Mouse (Mus musculus) forebrain, embryonic 13.5 days (tissue): ENCODE data around the gene Olfr618. TPM values are rescaled to one million over a fixed set of nuclear protein-coding genes. Genes with fewer than 3 reads are reported as not detected.
"Not testable (repeated sequence)": the region's sequence is repeated elsewhere in the genome, so short reads cannot be mapped to it uniquely, and the experiment has no call there.

Source experiments
- ATAC-seq: fragments of 200-750 bp; cut with Nextera tagmentation; 2 replicates; pipeline ENCODE4 v1.8.0; 2017
- H3K27ac ChIP-seq: fragments of 300-500 bp; sonication (generic); 2 replicates; pipeline ENCODE4 v1.5.1; 2015; ENCODE audit warnings: inconsistent platforms, mild to moderate bottlenecking, moderate library complexity
- H3K27me3 ChIP-seq: fragments of 300-500 bp; sonication (generic); 2 replicates; pipeline ENCODE4 v1.6.1; 2015; ENCODE audit warnings: mild to moderate bottlenecking, inconsistent platforms
- H3K36me3 ChIP-seq: fragments of 300-500 bp; sonication (generic); 2 replicates; pipeline ENCODE4 v1.6.1; 2015; ENCODE audit warnings: mild to moderate bottlenecking, inconsistent platforms; ENCODE audit not compliant: poor library complexity, severe bottlenecking
- H3K4me1 ChIP-seq: fragments of 300-500 bp; sonication (generic); 2 replicates; pipeline ENCODE4 v1.6.1; 2015; ENCODE audit warnings: inconsistent platforms
- H3K4me2 ChIP-seq: fragments of 300-500 bp; sonication (generic); 2 replicates; pipeline ENCODE4 v1.6.1; 2015; ENCODE audit warnings: inconsistent platforms, mild to moderate bottlenecking, moderate library complexity
- H3K4me3 ChIP-seq: fragments of 300-500 bp; sonication (generic); 2 replicates; pipeline ENCODE4 v1.5.1; 2015; ENCODE audit warnings: mild to moderate bottlenecking, inconsistent platforms
- H3K9ac ChIP-seq: fragments of 300-500 bp; sonication (generic); 2 replicates; pipeline ENCODE4 v1.6.1; 2015; ENCODE audit warnings: mild to moderate bottlenecking, inconsistent platforms
- H3K9me3 ChIP-seq: fragments of 300-500 bp; sonication (generic); replicated peaks from 2 replicates; pipeline ENCODE4 v1.6.1; 2016; ENCODE audit warnings: inconsistent platforms
- WGBS: fragments of 180-500 bp; shearing (Covaris S2); methylation state at CpG from one replicate; pipeline ENCODE4 v1.1.7; 2015; 5-methylcytosine and 5-hydroxymethylcytosine counted together
- polyA plus RNA-seq: library from polyadenylated mRNA; unstranded; fragments of >200 nt; fragmentation: Nextera tagmentation; extraction: Ambion mirVana; gene quantifications from 2 replicates; pipeline ENCODE4 v1.2.1, GENCODE M21; 2015

Olfr618 gene
- polyA plus RNA-seq: not detected in 2 replicates

GRCm38 (mm10) chr7:103589803-103590202 is at the start of gene Olfr618:
Gene Olfr618 (plus strand): TSS chr7:103590103.
- no peak within 1 kb of the TSS for H3K4me3 ChIP-seq
- H3K9ac ChIP-seq: no peak within 1 kb of the TSS
- ATAC-seq: no peak
- no peaks in the 10 kb centered on the region for H3K9me3 ChIP-seq
- 68% methylated on average over 2 of the region's 2 CpGs for whole genome bisulfite sequencing
- no peak within 1 kb of the TSS for H3K27ac ChIP-seq
- H3K4me1 ChIP-seq: no peaks in the 10 kb centered on the region
- H3K27me3 ChIP-seq: no peaks in the 10 kb centered on the region
- H3K36me3 ChIP-seq: no peaks in the 10 kb centered on the region
- H3K4me2 ChIP-seq: no peak within 1 kb of the TSS

- H3K36me3 ChIP-seq, H3K4me2 ChIP-seq, H3K27ac ChIP-seq, H3K9ac ChIP-seq, H3K4me1 ChIP-seq, H3K27me3 ChIP-seq, ATAC-seq, H3K9me3 ChIP-seq, H3K4me3 ChIP-seq: not testable (repeated sequence)
- 85% methylated on average over 2 of the region's 2 CpGs for WGBS
Observed at GRCm38 (mm10) chr7:103542617-103543016, 47.3 kb upstream of the Olfr618 start, which contains the start of gene Olfr612. Gene Olfr612 (minus strand): TSS chr7:103542717.

DNA sequence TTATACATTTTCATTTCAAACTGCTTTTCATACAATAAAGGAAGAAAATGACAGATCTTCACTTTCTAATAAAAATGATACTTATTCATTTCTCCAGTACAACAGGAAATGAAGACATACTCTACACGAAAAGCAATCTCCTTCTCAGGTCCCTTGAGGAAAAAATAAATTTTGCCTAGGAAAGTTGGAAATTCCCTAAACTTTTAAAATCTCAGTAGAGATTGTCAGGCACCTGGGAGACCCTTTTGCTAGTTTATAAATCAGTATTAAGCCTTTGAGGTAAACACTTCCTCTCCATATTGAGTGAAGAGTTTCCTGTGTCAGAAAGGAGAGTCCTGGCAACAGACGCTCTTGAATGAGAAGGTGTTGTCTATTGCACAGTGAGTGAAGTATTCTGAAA is 42.1 kb upstream of the Olfr618 start, which contains the start of gene Olfr613:
Gene Olfr613, plus strand, starts transcription at position 301 of the 400 bp plus-strand sequence.
- Histone ChIP-seq H3K4me2 (no peak within 1 kb of the TSS), H3K27ac (no peak within 1 kb of the TSS), H3K4me3 (no peak within 1 kb of the TSS), H3K36me3 (no peaks in the 10 kb centered on the region), H3K27me3 (no peaks in the 10 kb centered on the region), H3K9ac (no peak within 1 kb of the TSS), H3K4me1 (no peaks in the 10 kb centered on the region), H3K9me3 (no peaks in the 10 kb centered on the region)
- 89% methylated on average over 2 of the region's 2 CpGs for WGBS
- ATAC-seq: no peak

- H3K36me3 ChIP-seq: no peaks in the 10 kb centered on the region
- no peak within 1 kb of the TSS for H3K9ac ChIP-seq
- no peak for ATAC-seq
- no peaks in the 10 kb centered on the region for H3K9me3 ChIP-seq
- H3K4me2 ChIP-seq: no peak within 1 kb of the TSS
- H3K27ac ChIP-seq: no peak within 1 kb of the TSS
- no peak within 1 kb of the TSS for H3K4me3 ChIP-seq
- 89% methylated on average over 2 of the region's 2 CpGs for WGBS
- H3K27me3 ChIP-seq: no peaks in the 10 kb centered on the region
- H3K4me1 ChIP-seq: no peaks in the 10 kb centered on the region
Observed at GRCm38 (mm10) chr7:103555779-103556178, 34.1 kb upstream of the Olfr618 start, which contains the start of gene Olfr615. Gene Olfr615 (plus strand): TSS chr7:103556079.

GRCm38 (mm10) chr7:103569043-103569442 is 20.9 kb upstream of the Olfr618 start, which contains the start of gene Olfr616:
Gene Olfr616 (minus strand): TSS chr7:103569143.
- 75% methylated on average over 3 of the region's 3 CpGs for WGBS
- no peaks in the 10 kb centered on the region for H3K27me3 ChIP-seq
- H3K9me3 ChIP-seq: no peaks in the 10 kb centered on the region
- no peak within 1 kb of the TSS for H3K4me2 ChIP-seq
- H3K27ac ChIP-seq: no peak within 1 kb of the TSS
- ATAC-seq: no peak
- H3K4me1 ChIP-seq: no peaks in the 10 kb centered on the region
- no peaks in the 10 kb centered on the region for H3K36me3 ChIP-seq
- H3K4me3 ChIP-seq: no peak within 1 kb of the TSS
- no peak within 1 kb of the TSS for H3K9ac ChIP-seq

- Histone ChIP-seq H3K4me1 (no peaks in the 10 kb centered on the region), H3K36me3 (no peaks in the 10 kb centered on the region), H3K9me3 (no peaks in the 10 kb centered on the region), H3K9ac (no peak within 1 kb of the TSS), H3K27me3 (no peaks in the 10 kb centered on the region), H3K4me2 (no peak within 1 kb of the TSS), H3K4me3 (no peak within 1 kb of the TSS), H3K27ac (no peak within 1 kb of the TSS)
- no peak for ATAC-seq
- 90% methylated on average over 1 of the region's 1 CpGs for WGBS
Observed at GRCm38 (mm10) chr7:103572761-103573160, 17.1 kb upstream of the Olfr618 start, which contains the start of gene Olfr617. Gene Olfr617 (plus strand): TSS chr7:103573061.

DNA sequence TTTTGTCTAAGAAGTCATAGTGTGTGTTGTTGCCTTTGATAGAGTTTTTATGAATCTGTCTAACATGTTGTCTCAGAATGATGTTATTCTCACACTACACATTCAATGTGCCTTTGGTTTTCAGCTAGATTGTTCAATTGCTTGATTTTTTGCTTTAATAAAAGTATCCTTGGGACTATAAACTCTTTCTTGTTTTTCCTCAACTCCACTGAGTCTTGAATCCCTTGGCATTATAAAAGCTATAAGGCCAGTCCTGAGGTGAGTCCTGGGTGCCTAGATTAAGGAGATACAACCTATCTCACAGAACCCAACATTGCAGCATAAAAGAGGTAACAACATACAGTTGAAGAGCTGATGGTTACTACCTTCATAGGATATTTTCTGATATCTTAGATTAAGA is 10.4 kb downstream of the Olfr618 start, which contains the start of gene Olfr619:
Gene Olfr619, plus strand, starts transcription at position 301 of the 400 bp plus-strand sequence.
- no peak within 1 kb of the TSS for H3K4me2 ChIP-seq
- H3K9ac ChIP-seq: no peak within 1 kb of the TSS
- no peaks in the 10 kb centered on the region for H3K36me3 ChIP-seq
- no peaks in the 10 kb centered on the region for H3K4me1 ChIP-seq
- no peaks in the 10 kb centered on the region for H3K27me3 ChIP-seq
- H3K4me3 ChIP-seq: no peak within 1 kb of the TSS
- H3K27ac ChIP-seq: no peak within 1 kb of the TSS
- no peak for ATAC-seq
- no peaks in the 10 kb centered on the region for H3K9me3 ChIP-seq

DNA sequence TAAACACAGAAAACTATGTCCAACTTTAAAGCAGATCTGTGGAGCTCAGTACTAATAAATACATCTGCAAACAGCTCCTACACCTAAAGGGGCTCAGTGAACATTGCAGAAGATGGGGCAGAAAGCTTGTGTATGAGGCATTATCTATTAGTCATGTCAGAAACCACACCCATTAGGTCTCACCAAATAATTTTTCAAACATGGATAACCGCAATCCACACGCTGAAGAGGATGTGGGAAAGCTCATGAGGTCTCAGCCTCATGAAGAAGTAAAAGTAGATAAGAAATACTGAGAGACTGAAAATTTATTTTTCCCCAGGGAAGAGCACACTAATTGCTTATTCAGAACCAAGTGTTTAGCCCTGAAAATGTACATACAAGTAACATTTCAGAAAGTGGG is 17.5 kb downstream of the Olfr618 start:
- Histone ChIP-seq H3K27me3 (no peaks in the 10 kb centered on the region), H3K9ac (no peak overlapping the region), H3K4me1 (no peaks in the 10 kb centered on the region), H3K4me3 (no peak overlapping the region), H3K4me2 (no peak overlapping the region), H3K9me3 (no peaks in the 10 kb centered on the region), H3K36me3 (no peaks in the 10 kb centered on the region), H3K27ac (no peak overlapping the region)
- no peak for ATAC-seq
- 85% methylated on average over 2 of the region's 2 CpGs for WGBS

GRCm38 (mm10) chr7:103612434-103612833 is 22.5 kb downstream of the Olfr618 start, which contains the start of gene Olfr620:
Gene Olfr620 (minus strand): TSS chr7:103612534.
- no peak within 1 kb of the TSS for H3K9ac ChIP-seq
- no peak within 1 kb of the TSS for H3K4me3 ChIP-seq
- H3K9me3 ChIP-seq: no peaks in the 10 kb centered on the region
- no peaks in the 10 kb centered on the region for H3K27me3 ChIP-seq
- no peak for ATAC-seq
- WGBS: 88% methylated on average over 2 of the region's 2 CpGs
- H3K36me3 ChIP-seq: no peaks in the 10 kb centered on the region
- no peak within 1 kb of the TSS for H3K4me2 ChIP-seq
- no peak within 1 kb of the TSS for H3K27ac ChIP-seq
- no peaks in the 10 kb centered on the region for H3K4me1 ChIP-seq

DNA sequence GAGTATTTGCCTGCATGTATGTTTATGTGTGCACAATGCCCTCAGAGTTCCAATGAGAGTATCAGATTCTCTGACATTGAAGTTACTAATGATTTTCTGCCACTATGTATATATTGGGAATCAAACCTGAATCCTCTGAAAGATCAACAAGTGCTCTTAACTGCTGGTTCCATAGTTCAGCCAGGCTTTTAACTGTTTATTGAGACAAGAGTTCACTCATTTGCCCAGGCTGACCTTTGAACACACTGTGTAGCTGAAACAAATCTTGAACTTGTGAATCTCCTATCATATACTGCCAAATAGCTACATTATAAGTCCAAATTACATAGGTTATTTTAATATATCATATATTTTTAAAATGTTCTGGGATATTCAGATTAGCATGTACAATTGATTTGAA is 46.9 kb downstream of the Olfr618 start:
- H3K4me1 ChIP-seq: no peaks in the 10 kb centered on the region
- no peak for ATAC-seq
- no peak overlapping the region for H3K4me3 ChIP-seq
- H3K27me3 ChIP-seq: no peaks in the 10 kb centered on the region
- H3K9me3 ChIP-seq: no peaks in the 10 kb centered on the region
- H3K36me3 ChIP-seq: no peaks in the 10 kb centered on the region
- H3K27ac ChIP-seq: no peak overlapping the region
- H3K9ac ChIP-seq: no peak overlapping the region
- no peak overlapping the region for H3K4me2 ChIP-seq

DNA sequence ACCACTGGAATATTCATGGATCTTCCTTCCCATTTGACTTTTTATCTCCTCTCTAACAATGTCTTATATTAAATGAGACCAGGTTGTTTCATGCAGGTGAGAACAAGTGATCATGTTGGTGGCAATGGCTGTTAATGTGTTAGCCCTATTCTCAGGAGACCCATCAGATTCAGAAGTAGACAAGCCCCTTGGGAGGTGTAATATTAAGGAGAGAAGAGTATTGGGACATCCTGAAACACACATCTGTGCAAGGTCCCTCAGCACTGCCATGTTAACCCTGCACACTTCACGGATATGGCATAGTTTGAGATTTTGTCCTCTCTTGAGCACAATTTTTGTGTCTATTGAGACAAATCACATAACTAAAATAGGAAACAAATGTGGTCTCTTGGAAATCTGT is 52.7 kb downstream of the Olfr618 start, which contains the start of gene Olfr622:
Gene Olfr622, minus strand, starts transcription at position 101 of the 400 bp plus-strand sequence.
- no peaks in the 10 kb centered on the region for H3K4me1 ChIP-seq
- no peaks in the 10 kb centered on the region for H3K9me3 ChIP-seq
- no peaks in the 10 kb centered on the region for H3K36me3 ChIP-seq
- H3K27me3 ChIP-seq: no peaks in the 10 kb centered on the region
- no peak within 1 kb of the TSS for H3K4me2 ChIP-seq
- no peak for ATAC-seq
- no peak within 1 kb of the TSS for H3K4me3 ChIP-seq
- no peak within 1 kb of the TSS for H3K27ac ChIP-seq
- no peak within 1 kb of the TSS for H3K9ac ChIP-seq
- WGBS: 86% methylated on average over 1 of the region's 1 CpGs

GRCm38 (mm10) chr7:103644070-103644469 is 54.2 kb downstream of the Olfr618 start:
- 90% methylated on average over 4 of the region's 4 CpGs for WGBS
- Histone ChIP-seq H3K4me1 (no peaks in the 10 kb centered on the region), H3K9ac (no peak overlapping the region), H3K4me3 (no peak overlapping the region), H3K27ac (no peak overlapping the region), H3K4me2 (no peak overlapping the region), H3K9me3 (no peaks in the 10 kb centered on the region), H3K27me3 (no peaks in the 10 kb centered on the region), H3K36me3 (no peaks in the 10 kb centered on the region)
- ATAC-seq: no peak
